Mouse (Mus musculus) erythroid progenitor cell, adult 5-6 weeks (primary cell): ENCODE data around the gene Abcb9. TPM values are rescaled to one million over a fixed set of nuclear protein-coding genes. Genes with fewer than 3 reads are reported as not detected.
A peak's percentile ranks its signal among the peaks of the same experiment; 100 is the strongest.

Experiments used
- ATAC-seq: replicated peaks from 2 replicates; pipeline ENCODE4 v1.8.0; 2016; ENCODE audit warnings: moderate number of reproducible peaks, mild to moderate bottlenecking, moderate TSS enrichment, inconsistent platforms; ENCODE audit not compliant: poor library complexity, low FRiP score, severe bottlenecking
- total RNA-seq, 2 experiments: library from RNA; stranded (forward) in 1 of 2; stranded (reverse) in 1 of 2; fragments of 150-400 nt in 1 of 2; fragments of 186-747, 209-891 nt in 1 of 2; gene quantifications; 2 replicates each; pipeline versions ENCODE4 v1.2.3 to v1.2.4; 2015 to 2017; ENCODE audit warnings: low replicate concordance in 2 of 2

The Abcb9 gene
- total RNA-seq, 2 experiments from 2014 or later = 23.8 to 24.7 TPM

GRCm38 (mm10) chr5:124036341-124036740 lies 59.3 kb downstream of the Abcb9 start:
- ATAC-seq = no peak

- ATAC-seq = no peak
Measured at GRCm38 (mm10) chr5:124035806-124036205, 59.8 kb downstream of the Abcb9 start.

GRCm38 (mm10) chr5:124035406-124035805 lies 60.2 kb downstream of the Abcb9 start:
- ATAC-seq = no peak

GRCm38 (mm10) chr5:124034471-124034870 lies 61.1 kb downstream of the Abcb9 start:
- no peak for ATAC-seq

- ATAC-seq = peak; percentile 85
Measured at GRCm38 (mm10) chr5:124032001-124032508, 63.5 kb downstream of the Abcb9 start, which contains the start of gene Vps37b. Gene Vps37b, minus strand, starts transcription at chr5:124032270.

GRCm38 (mm10) chr5:124031068-124031955 lies 64.3 kb downstream of the Abcb9 start:
- peak; percentile 86 for ATAC-seq

GRCm38 (mm10) chr5:124030386-124031067 lies 65.1 kb downstream of the Abcb9 start:
- no peak for ATAC-seq

GRCm38 (mm10) chr5:124029220-124030035 lies 66.2 kb downstream of the Abcb9 start:
- no peak for ATAC-seq

- no peak for ATAC-seq
Measured at GRCm38 (mm10) chr5:124028680-124029079, 66.9 kb downstream of the Abcb9 start.

GRCm38 (mm10) chr5:124027702-124028470 lies 67.7 kb downstream of the Abcb9 start:
- no peak for ATAC-seq

GRCm38 (mm10) chr5:124026568-124026967 lies 69.0 kb downstream of the Abcb9 start:
- ATAC-seq = no peak

GRCm38 (mm10) chr5:124025587-124026441 lies 69.8 kb downstream of the Abcb9 start:
- ATAC-seq = no peak

- no peak for ATAC-seq
Measured at GRCm38 (mm10) chr5:124025146-124025545, 70.5 kb downstream of the Abcb9 start.

- no peak for ATAC-seq
Measured at GRCm38 (mm10) chr5:124024677-124025076, 70.9 kb downstream of the Abcb9 start.

GRCm38 (mm10) chr5:124022365-124022764 lies 73.2 kb downstream of the Abcb9 start:
- no peak for ATAC-seq

- ATAC-seq = no peak
Measured at GRCm38 (mm10) chr5:124021701-124022100, 73.9 kb downstream of the Abcb9 start.

GRCm38 (mm10) chr5:124021148-124021547 lies 74.5 kb downstream of the Abcb9 start:
- ATAC-seq = no peak
